Mouse (Mus musculus): Measurements from ENCODE around the gene Osm.

Gene Osm

DNA sequence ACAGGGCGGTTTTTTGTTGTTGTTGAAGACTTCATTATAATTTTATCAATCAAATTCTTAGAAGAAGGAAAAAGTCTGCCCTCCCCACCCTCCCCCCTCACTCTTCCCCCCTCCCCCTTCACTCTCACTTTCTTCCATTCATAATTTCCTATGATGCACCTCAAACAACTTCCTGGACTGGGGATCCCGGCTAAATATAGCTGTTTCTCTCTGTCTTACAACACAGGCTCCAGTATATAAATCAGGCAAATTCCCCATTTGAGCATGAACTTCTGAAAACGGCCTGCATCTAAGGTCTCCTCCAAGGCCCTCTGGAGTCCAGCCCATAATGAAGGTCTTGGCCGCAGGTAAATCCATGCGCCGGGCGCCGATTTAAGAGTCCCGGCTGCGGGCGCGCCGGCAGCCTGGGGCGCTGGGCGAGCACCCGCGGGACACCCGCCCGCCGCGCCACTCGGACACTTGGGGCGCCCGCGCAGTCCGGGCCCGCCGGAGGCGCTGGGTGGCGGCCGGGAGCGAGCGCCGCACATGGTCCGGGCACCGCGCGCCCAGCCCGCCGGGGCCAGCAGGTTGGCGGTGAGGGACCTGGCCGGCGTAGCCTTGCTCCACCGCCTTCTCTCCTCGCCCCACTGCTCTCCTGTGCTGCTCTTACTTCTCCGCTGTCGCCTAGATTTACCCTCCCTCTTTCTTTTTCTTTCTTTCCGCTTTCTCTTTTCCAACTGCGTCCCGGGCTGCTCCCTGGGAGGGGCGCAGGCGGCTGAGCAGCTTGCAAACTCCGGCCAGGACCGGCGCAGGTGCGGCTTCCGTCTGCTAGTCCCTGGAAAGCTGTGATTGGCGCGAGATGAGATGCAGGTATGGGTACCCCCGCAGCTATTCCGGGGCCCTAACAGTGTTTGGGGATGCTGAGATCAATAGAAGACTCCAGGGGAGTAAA, 30.3 kb downstream of the Osm start:
- DNase-seq (ENCODE audit: extremely low read depth, insufficient read length, low spot score) = peak; percentile 83

- DNase-seq (ENCODE audit: extremely low read depth, insufficient read length, low spot score) = no peak
Measured at GRCm38 (mm10) chr11:4267202-4267578, 31.0 kb downstream of the Osm start.

- no peak for DNase-seq (ENCODE audit: extremely low read depth, insufficient read length, low spot score)
Measured at GRCm38 (mm10) chr11:4268500-4268899, 32.3 kb downstream of the Osm start.

DNA sequence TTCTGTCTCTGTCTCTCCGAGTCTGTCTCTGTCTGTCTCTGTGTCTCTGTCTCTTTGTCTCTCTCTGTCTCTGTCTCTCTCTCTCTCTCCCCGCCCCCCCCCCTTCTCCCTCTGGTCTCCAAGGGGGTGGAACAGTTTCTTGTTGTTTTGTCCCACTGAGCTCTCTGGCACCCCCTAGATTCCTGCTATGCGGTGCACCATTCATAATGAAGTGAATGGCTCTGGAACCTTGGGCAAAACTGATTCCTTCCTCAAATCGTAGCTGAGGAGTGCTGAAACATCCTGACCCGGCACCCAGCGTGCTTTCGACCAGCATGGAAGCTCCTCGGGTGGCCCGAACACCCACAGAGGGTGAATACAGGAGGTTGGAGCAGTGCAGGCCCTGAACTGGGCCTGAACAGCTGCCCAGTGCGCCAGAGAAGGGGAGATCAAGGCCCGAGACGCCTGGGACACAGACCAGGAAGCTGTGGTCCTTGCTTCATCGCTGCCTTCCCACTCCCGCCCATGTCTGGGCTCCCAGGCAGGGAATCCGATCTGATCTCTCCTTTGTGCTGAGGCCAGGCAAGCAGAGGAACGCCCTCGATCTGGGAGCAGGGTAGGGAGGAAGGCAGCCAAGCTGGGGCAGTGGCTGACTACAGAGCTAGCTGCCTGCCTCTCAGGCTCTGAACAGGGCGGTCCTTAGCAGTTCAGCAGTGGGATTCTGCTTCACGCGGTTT, 34.7 kb downstream of the Osm start:
- no peak for DNase-seq (ENCODE audit: extremely low read depth, insufficient read length, low spot score)

DNA sequence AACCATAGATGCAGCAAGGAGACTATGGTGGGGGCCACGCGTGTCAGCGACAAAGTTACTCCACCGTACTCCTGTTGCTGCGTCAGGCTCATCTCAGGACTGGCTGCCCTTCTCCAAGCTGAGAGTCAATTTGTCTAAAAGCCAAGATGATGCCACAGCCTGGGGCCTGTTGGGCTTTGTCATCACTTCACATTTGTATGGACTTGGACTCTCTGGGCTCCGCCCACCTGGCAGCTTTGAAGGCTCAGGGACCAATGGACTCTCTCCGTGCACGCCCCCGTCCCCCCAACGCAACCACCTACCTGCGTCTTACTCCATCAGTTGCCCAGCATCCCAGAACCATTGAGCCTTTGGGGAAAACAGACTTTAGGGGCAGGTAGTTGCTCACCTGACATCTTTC, 35.3 kb downstream of the Osm start:
- DNase-seq (ENCODE audit: extremely low read depth, insufficient read length, low spot score) = no peak

- DNase-seq (ENCODE audit: extremely low read depth, insufficient read length, low spot score) = peak; percentile 58
Measured at GRCm38 (mm10) chr11:4276411-4276861, 40.2 kb downstream of the Osm start.

- DNase-seq (ENCODE audit: extremely low read depth, insufficient read length, low spot score) = no peak
Measured at GRCm38 (mm10) chr11:4279909-4280308, 43.7 kb downstream of the Osm start.

GRCm38 (mm10) chr11:4281852-4282251, 45.6 kb downstream of the Osm start:
- no peak for DNase-seq (ENCODE audit: extremely low read depth, insufficient read length, low spot score)

DNA sequence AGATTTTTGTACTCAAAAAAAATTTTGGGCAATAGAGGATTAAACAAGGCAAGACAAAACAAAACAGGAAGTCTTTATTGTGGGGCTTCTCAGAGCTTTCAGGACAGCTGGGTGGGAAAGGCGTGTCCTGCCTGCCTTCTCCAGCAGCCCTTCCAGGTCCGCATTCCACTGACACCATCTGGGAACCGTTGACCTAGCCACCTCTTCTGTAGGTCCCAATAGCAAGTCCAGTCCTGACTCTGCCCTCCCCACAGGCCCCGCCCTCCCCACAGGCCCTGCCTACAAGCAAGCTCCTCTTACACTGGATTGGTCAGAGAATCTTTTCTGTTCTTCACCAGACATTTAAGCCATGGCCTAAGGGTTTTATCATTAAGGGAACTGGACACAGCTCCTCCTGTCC, 47.4 kb downstream of the Osm start:
- peak; percentile 78 for DNase-seq (ENCODE audit: extremely low read depth, insufficient read length, low spot score)

DNA sequence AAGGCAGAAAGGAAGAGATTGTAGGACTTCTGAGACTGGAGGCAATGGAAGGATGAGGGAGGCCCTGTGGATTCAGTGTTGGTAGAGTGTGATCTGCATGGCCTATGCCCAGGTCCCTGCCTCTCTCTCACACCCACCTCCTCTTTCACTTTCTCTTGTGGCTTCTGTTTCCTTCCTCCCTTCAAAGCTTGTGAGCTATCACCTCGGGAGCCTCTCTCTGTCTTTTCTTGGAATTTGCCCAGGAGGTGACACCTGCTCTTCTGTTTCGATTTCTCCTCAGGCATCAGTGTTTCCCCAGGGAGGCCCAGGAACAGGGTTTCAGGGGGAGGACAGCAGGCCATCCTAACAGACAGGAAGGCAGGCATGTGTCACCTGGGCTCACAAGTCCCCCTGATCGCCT, 53.1 kb downstream of the Osm start:
- no peak for DNase-seq (ENCODE audit: extremely low read depth, insufficient read length, low spot score)
